Mouse (Mus musculus) limb, embryonic 15.5 days (tissue): ENCODE results near the gene Cacna2d3. TPM values are rescaled to one million over a fixed set of nuclear protein-coding genes. Genes with fewer than 3 reads are reported as not detected.

Source experiments
- ATAC-seq: fragments of 200-750 bp; cut with Nextera tagmentation; 2 replicates; pipeline ENCODE4 v1.8.0; 2017; ENCODE audit warnings: low read depth, moderate TSS enrichment; ENCODE audit not compliant: insufficient number of reproducible peaks, low FRiP score, low TSS enrichment
- H3K27ac ChIP-seq: fragments of 300-500 bp; sonication (generic); 2 replicates; pipeline ENCODE4 v1.5.1; 2015; ENCODE audit warnings: moderate library complexity, mild to moderate bottlenecking, inconsistent platforms
- H3K27me3 ChIP-seq: fragments of 300-500 bp; sonication (generic); 2 replicates; pipeline ENCODE4 v1.6.1; 2015; ENCODE audit warnings: inconsistent platforms
- H3K36me3 ChIP-seq: fragments of 300-500 bp; sonication (generic); 2 replicates; pipeline ENCODE4 v1.6.1; 2015; ENCODE audit warnings: inconsistent platforms
- H3K4me1 ChIP-seq: fragments of 300-500 bp; sonication (generic); 2 replicates; pipeline ENCODE4 v1.6.1; 2015; ENCODE audit warnings: inconsistent platforms
- H3K4me2 ChIP-seq: fragments of 300-500 bp; sonication (generic); 2 replicates; pipeline ENCODE4 v1.6.1; 2015; ENCODE audit warnings: mild to moderate bottlenecking, inconsistent platforms
- H3K4me3 ChIP-seq: fragments of 300-500 bp; sonication (generic); 2 replicates; pipeline ENCODE4 v1.5.1; 2015; ENCODE audit warnings: mild to moderate bottlenecking, inconsistent platforms
- H3K9ac ChIP-seq: fragments of 300-500 bp; sonication (generic); 2 replicates; pipeline ENCODE4 v1.6.1; 2015; ENCODE audit warnings: inconsistent platforms
- H3K9me3 ChIP-seq: fragments of 300-500 bp; sonication (generic); 2 replicates; pipeline ENCODE4 v1.6.1; 2016; ENCODE audit warnings: inconsistent platforms
- WGBS: fragments of 180-500 bp; shearing (Covaris S2); methylation state at CpG from one replicate; pipeline ENCODE4 v1.1.7; 2015; 5-methylcytosine and 5-hydroxymethylcytosine counted together
- polyA plus RNA-seq: library from polyadenylated mRNA; unstranded; fragments of >200 nt; fragmentation: Nextera tagmentation; extraction: Ambion mirVana; gene quantifications from 2 replicates; pipeline ENCODE4 v1.2.1, GENCODE M21; 2015

Gene Cacna2d3
- polyA plus RNA-seq, 1 experiment from 2014 or later, result 7.2 TPM

GRCm38 (mm10) chr14:29013161-29013560 is 708.5 kb downstream of the Cacna2d3 start:
- Histone ChIP-seq H3K27ac (no peak overlapping the region), H3K4me1 (peaks cover 5% of the 10 kb centered on the region; the same call in 1 of the 2 replicates), H3K4me2 (no peak overlapping the region), H3K9me3 (no peaks in the 10 kb centered on the region), H3K27me3 (no peaks in the 10 kb centered on the region), H3K9ac (no peak overlapping the region), H3K4me3 (no peak overlapping the region), H3K36me3 (no peaks in the 10 kb centered on the region)
- ATAC-seq, result no peak
- 94% methylated on average over 3 of the region's 3 CpGs for WGBS

- Histone ChIP-seq H3K4me3 (no peak overlapping the region), H3K4me1 (no peaks in the 10 kb centered on the region), H3K27me3 (no peaks in the 10 kb centered on the region), H3K4me2 (no peak overlapping the region), H3K9me3 (no peaks in the 10 kb centered on the region), H3K36me3 (no peaks in the 10 kb centered on the region), H3K9ac (no peak overlapping the region), H3K27ac (no peak overlapping the region)
- no peak for ATAC-seq
- 85% methylated on average over 4 of the region's 4 CpGs for WGBS
These were observed 712.0 kb downstream of the Cacna2d3 start for GRCm38 (mm10) chr14:29009644-29010043.

- Histone ChIP-seq H3K4me3 (no peak overlapping the region), H3K9me3 (no peaks in the 10 kb centered on the region), H3K4me1 (no peaks in the 10 kb centered on the region), H3K27ac (no peak overlapping the region), H3K36me3 (no peaks in the 10 kb centered on the region), H3K27me3 (no peaks in the 10 kb centered on the region), H3K4me2 (no peak overlapping the region), H3K9ac (no peak overlapping the region)
- 43% methylated on average over 4 of the region's 5 CpGs for WGBS
- ATAC-seq, result no peak
These were observed 716.3 kb downstream of the Cacna2d3 start for GRCm38 (mm10) chr14:29005228-29005840.

- no peaks in the 10 kb centered on the region for H3K9me3 ChIP-seq
- no peaks in the 10 kb centered on the region for H3K36me3 ChIP-seq
- ATAC-seq, result no peak
- H3K9ac ChIP-seq, result no peak overlapping the region
- no peak overlapping the region for H3K27ac ChIP-seq
- 0 out of 2 replicates have a peak, but pooled peaks cover 8% of the 10 kb centered on the region for H3K4me1 ChIP-seq
- WGBS, result 98% methylated on average over 3 of the region's 3 CpGs
- H3K4me3 ChIP-seq, result no peak overlapping the region
- no peaks in the 10 kb centered on the region for H3K27me3 ChIP-seq
- no peak overlapping the region for H3K4me2 ChIP-seq
These were observed 725.1 kb downstream of the Cacna2d3 start for GRCm38 (mm10) chr14:28996569-28996968.

GRCm38 (mm10) chr14:28988211-28988900 is 733.3 kb downstream of the Cacna2d3 start:
- Histone ChIP-seq H3K27me3 (no peaks in the 10 kb centered on the region), H3K36me3 (no peaks in the 10 kb centered on the region), H3K9me3 (no peaks in the 10 kb centered on the region), H3K4me3 (no peak overlapping the region), H3K27ac (no peak overlapping the region), H3K4me2 (no peak overlapping the region), H3K4me1 (peaks cover 7% of the 10 kb centered on the region; the same call in 1 of the 2 replicates), H3K9ac (no peak overlapping the region)
- WGBS, result 76% methylated on average over 7 of the region's 7 CpGs
- ATAC-seq, result no peak

- ATAC-seq, result no peak
- Histone ChIP-seq H3K4me1 (peaks cover 11% of the 10 kb centered on the region; the same call in 1 of the 2 replicates), H3K27ac (no peak overlapping the region), H3K27me3 (no peaks in the 10 kb centered on the region), H3K36me3 (no peaks in the 10 kb centered on the region), H3K9ac (no peak overlapping the region), H3K9me3 (no peaks in the 10 kb centered on the region), H3K4me3 (no peak overlapping the region), H3K4me2 (no peak overlapping the region)
- 75% methylated on average over 2 of the region's 2 CpGs for WGBS
These were observed 737.4 kb downstream of the Cacna2d3 start for GRCm38 (mm10) chr14:28984276-28984675.

GRCm38 (mm10) chr14:28980482-28980881 is 741.2 kb downstream of the Cacna2d3 start:
- Histone ChIP-seq H3K4me3 (no peak overlapping the region), H3K4me1 (peaks cover 7% of the 10 kb centered on the region; the same call in 1 of the 2 replicates), H3K9ac (no peak overlapping the region), H3K36me3 (no peaks in the 10 kb centered on the region), H3K27ac (no peak overlapping the region), H3K27me3 (no peaks in the 10 kb centered on the region), H3K9me3 (no peaks in the 10 kb centered on the region), H3K4me2 (no peak overlapping the region)
- no peak for ATAC-seq
- WGBS, result 47% methylated on average over 3 of the region's 3 CpGs

GRCm38 (mm10) chr14:28979230-28979629 is 742.4 kb downstream of the Cacna2d3 start:
- H3K9me3 ChIP-seq, result no peaks in the 10 kb centered on the region
- H3K4me1 ChIP-seq, result peaks cover 7% of the 10 kb centered on the region; the same call in 1 of the 2 replicates
- no peak overlapping the region for H3K4me2 ChIP-seq
- H3K9ac ChIP-seq, result no peak overlapping the region
- no peak overlapping the region for H3K27ac ChIP-seq
- H3K36me3 ChIP-seq, result no peaks in the 10 kb centered on the region
- H3K27me3 ChIP-seq, result no peaks in the 10 kb centered on the region
- ATAC-seq, result no peak
- no peak overlapping the region for H3K4me3 ChIP-seq
- WGBS, result 77% methylated on average over 2 of the region's 2 CpGs

- Histone ChIP-seq H3K4me3 (no peak overlapping the region), H3K27me3 (no peaks in the 10 kb centered on the region), H3K4me2 (no peak overlapping the region), H3K9me3 (no peaks in the 10 kb centered on the region), H3K9ac (no peak overlapping the region), H3K36me3 (no peaks in the 10 kb centered on the region), H3K4me1 (peaks cover 8% of the 10 kb centered on the region), H3K27ac (0 out of 2 replicates have a peak overlapping the region, but pooled peaks have one; percentile 33)
- ATAC-seq, result no peak
- 15% methylated on average over 5 of the region's 5 CpGs for whole genome bisulfite sequencing
These were observed 749.0 kb downstream of the Cacna2d3 start for GRCm38 (mm10) chr14:28972620-28973019.

- ATAC-seq, result no peak
- no peak overlapping the region for H3K4me3 ChIP-seq
- 71% methylated on average over 4 of the region's 4 CpGs for WGBS
These were observed 752.4 kb downstream of the Cacna2d3 start for GRCm38 (mm10) chr14:28969247-28969646.

GRCm38 (mm10) chr14:28966881-28967280 is 754.8 kb downstream of the Cacna2d3 start:
- Histone ChIP-seq H3K27ac (no peak overlapping the region), H3K36me3 (no peaks in the 10 kb centered on the region), H3K4me3 (no peak overlapping the region), H3K4me1 (no peaks in the 10 kb centered on the region), H3K27me3 (no peaks in the 10 kb centered on the region), H3K9ac (no peak overlapping the region), H3K4me2 (no peak overlapping the region), H3K9me3 (no peaks in the 10 kb centered on the region)
- no peak for ATAC-seq

More at GRCm38 (mm10) chr14:28969247-28969646, 752.4 kb downstream of the Cacna2d3 start:
- Histone ChIP-seq H3K27ac (no peak overlapping the region), H3K4me1 (peaks cover 8% of the 10 kb centered on the region), H3K36me3 (no peaks in the 10 kb centered on the region), H3K27me3 (no peaks in the 10 kb centered on the region), H3K9ac (no peak overlapping the region), H3K9me3 (no peaks in the 10 kb centered on the region), H3K4me2 (no peak overlapping the region)

- WGBS, result 72% methylated on average over 5 of the region's 5 CpGs
- no peak overlapping the region for H3K27ac ChIP-seq
- no peak overlapping the region for H3K4me2 ChIP-seq
- H3K4me1 ChIP-seq, result no peaks in the 10 kb centered on the region
- no peak overlapping the region for H3K9ac ChIP-seq
- H3K36me3 ChIP-seq, result no peaks in the 10 kb centered on the region
- no peak overlapping the region for H3K4me3 ChIP-seq
- no peaks in the 10 kb centered on the region for H3K9me3 ChIP-seq
- no peak for ATAC-seq
- no peaks in the 10 kb centered on the region for H3K27me3 ChIP-seq
These were observed 760.3 kb downstream of the Cacna2d3 start for GRCm38 (mm10) chr14:28961379-28961778.
